Mouse (Mus musculus): ENCODE results near the gene Ttll13. TPM values are rescaled to one million over a fixed set of nuclear protein-coding genes. Genes with fewer than 3 reads are reported as not detected.

Gene Ttll13
- total RNA-seq, 2 experiments from 2014 or later = 0.36 to 0.61 TPM

GRCm38 (mm10) chr7:80261372-80261990 is 15.3 kb downstream of the Ttll13 start:
- DNase-seq (ENCODE audit: low spot score in 2 of 2) = no peak

- no peak for DNase-seq (ENCODE audit: low spot score in 2 of 2)
Observed at GRCm38 (mm10) chr7:80264606-80265005, 18.4 kb downstream of the Ttll13 start.

GRCm38 (mm10) chr7:80267764-80268163 is 21.6 kb downstream of the Ttll13 start:
- no peak for DNase-seq (ENCODE audit: low spot score in 2 of 2)

GRCm38 (mm10) chr7:80268897-80269750 is 22.9 kb downstream of the Ttll13 start, which contains the start of gene Vps33b:
Gene Vps33b, plus strand, starts transcription at chr7:80269649.
- DNase-seq (ENCODE audit: low spot score in 2 of 2) = peak; percentile 95 to 99

GRCm38 (mm10) chr7:80269751-80270255 is 23.6 kb downstream of the Ttll13 start:
- DNase-seq (ENCODE audit: low spot score in 2 of 2) = no peak

- DNase-seq (ENCODE audit: low spot score in 2 of 2) = no peak
Observed at GRCm38 (mm10) chr7:80273456-80273855, 27.3 kb downstream of the Ttll13 start.

- no peak for DNase-seq (ENCODE audit: low spot score in 2 of 2)
Observed at GRCm38 (mm10) chr7:80276374-80276773, 30.2 kb downstream of the Ttll13 start.

- no peak for DNase-seq (ENCODE audit: low spot score in 2 of 2)
Observed at GRCm38 (mm10) chr7:80280032-80280431, 33.9 kb downstream of the Ttll13 start.

- no peak for DNase-seq (ENCODE audit: low spot score in 2 of 2)
Observed at GRCm38 (mm10) chr7:80280998-80281397, 34.8 kb downstream of the Ttll13 start.

- no peak for DNase-seq (ENCODE audit: low spot score in 2 of 2)
Observed at GRCm38 (mm10) chr7:80281646-80282045, 35.5 kb downstream of the Ttll13 start.

GRCm38 (mm10) chr7:80283226-80283918 is 37.2 kb downstream of the Ttll13 start:
- DNase-seq (ENCODE audit: low spot score in 2 of 2) = no peak

- no peak for DNase-seq (ENCODE audit: low spot score in 2 of 2)
Observed at GRCm38 (mm10) chr7:80284391-80284790, 38.2 kb downstream of the Ttll13 start.

- DNase-seq (ENCODE audit: low spot score in 2 of 2) = no peak
Observed at GRCm38 (mm10) chr7:80285725-80286124, 39.5 kb downstream of the Ttll13 start.

- no peak for DNase-seq (ENCODE audit: low spot score in 2 of 2)
Observed at GRCm38 (mm10) chr7:80287736-80288135, 41.6 kb downstream of the Ttll13 start.

GRCm38 (mm10) chr7:80294062-80294763 is 48.0 kb downstream of the Ttll13 start, which contains the start of gene Prc1:
Gene Prc1, plus strand, starts transcription at chr7:80294450.
- DNase-seq (ENCODE audit: low spot score in 2 of 2) = peak; percentile 95 to 97

GRCm38 (mm10) chr7:80294764-80295648 is 48.8 kb downstream of the Ttll13 start:
- no peak for DNase-seq (ENCODE audit: low spot score in 2 of 2)

GRCm38 (mm10) chr7:80296462-80296861 is 50.3 kb downstream of the Ttll13 start:
- no peak for DNase-seq (ENCODE audit: low spot score in 2 of 2)

GRCm38 (mm10) chr7:80297041-80297440 is 50.9 kb downstream of the Ttll13 start:
- DNase-seq (ENCODE audit: low spot score in 2 of 2) = no peak

- no peak for DNase-seq (ENCODE audit: low spot score in 2 of 2)
Observed at GRCm38 (mm10) chr7:80298754-80299153, 52.6 kb downstream of the Ttll13 start.

GRCm38 (mm10) chr7:80299568-80299967 is 53.4 kb downstream of the Ttll13 start:
- DNase-seq (ENCODE audit: low spot score in 2 of 2) = no peak
